Mouse (Mus musculus) kidney, postnatal 0 days (tissue): ENCODE measurements around the gene Lmna. TPM values are rescaled to one million over a fixed set of nuclear protein-coding genes. Genes with fewer than 3 reads are reported as not detected.

Experiments
- ATAC-seq: fragments of 200-750 bp; cut with Nextera tagmentation; replicated peaks from 2 replicates; pipeline ENCODE4 v1.8.0; 2017; ENCODE audit warnings: low read depth, moderate number of reproducible peaks, moderate TSS enrichment, moderate library complexity; ENCODE audit not compliant: low FRiP score
- DNase-seq: peaks from one replicate; pipeline ENCODE4 v3.0.0-alpha.2; 2016; ENCODE audit warnings: low spot score
- H3K27ac ChIP-seq: fragments of 300-500 bp; sonication (generic); 2 replicates; pipeline ENCODE4 v1.5.1; 2014; ENCODE audit warnings: mild to moderate bottlenecking
- H3K27me3 ChIP-seq: fragments of 300-500 bp; sonication (generic); 2 replicates; pipeline ENCODE4 v1.6.1; 2014; ENCODE audit warnings: low read length, mixed read lengths; ENCODE audit not compliant: insufficient read depth
- H3K36me3 ChIP-seq: fragments of 300-500 bp; sonication (generic); 2 replicates; pipeline ENCODE4 v1.6.1; 2014; ENCODE audit warnings: low read length, mixed read lengths; ENCODE audit not compliant: insufficient read depth
- H3K4me1 ChIP-seq: fragments of 300-500 bp; sonication (generic); replicated peaks from 2 replicates; pipeline ENCODE4 v1.6.1; 2014; ENCODE audit warnings: antibody characterized with exemption, low read length, mixed read lengths; ENCODE audit not compliant: insufficient read depth
- H3K4me2 ChIP-seq: fragments of 300-500 bp; sonication (generic); 2 replicates; pipeline ENCODE4 v1.6.1; 2014; ENCODE audit warnings: mild to moderate bottlenecking, low read length, moderate library complexity, mixed read lengths
- H3K4me3 ChIP-seq: fragments of 300-500 bp; sonication (generic); replicated peaks from 2 replicates; pipeline ENCODE4 v1.5.1; 2014; ENCODE audit warnings: low read depth, low read length
- H3K9ac ChIP-seq: fragments of 300-500 bp; sonication (generic); 2 replicates; pipeline ENCODE4 v1.6.1; 2014; ENCODE audit warnings: low read depth, low read length
- H3K9me3 ChIP-seq: fragments of 300-500 bp; sonication (generic); replicated peaks from 2 replicates; pipeline ENCODE4 v1.6.1; 2016; ENCODE audit warnings: low read length, inconsistent platforms, mixed read lengths
- CTCF ChIP-seq: IDR thresholded peaks from 2 replicates; pipeline ENCODE4 v1.5.1; 2016; ENCODE audit warnings: antibody characterized with exemption, low read depth, mild to moderate bottlenecking, moderate library complexity
- WGBS: fragments of 180-500 bp; shearing (Covaris S2); extraction: QIAGEN DNeasy Blood & Tissue Kit; methylation state at CpG from one replicate; pipeline ENCODE4 v1.1.7; 2014; 5-methylcytosine and 5-hydroxymethylcytosine counted together
- polyA plus RNA-seq: library from polyadenylated mRNA; unstranded; fragments of >200 nt; fragmentation: Nextera tagmentation; extraction: Ambion mirVana; gene quantifications from 2 replicates; pipeline ENCODE4 v1.2.1, GENCODE M21; 2015

Lmna gene
- polyA plus RNA-seq, 1 experiment from 2014 or later: 99.3 TPM

- ATAC-seq (no peak), DNase-seq (no peak)
- Histone ChIP-seq H3K4me3 (no peak overlapping the region), H3K9me3 (no peaks in the 10 kb centered on the region), H3K4me2 (no peak overlapping the region), H3K4me1 (no peaks in the 10 kb centered on the region), H3K9ac (no peak overlapping the region), H3K36me3 (no peaks in the 10 kb centered on the region), H3K27me3 (no peaks in the 10 kb centered on the region), H3K27ac (no peak overlapping the region)
- TF ChIP-seq CTCF: no peak
- 51% methylated on average over 20 of the region's 20 CpGs for WGBS
Measured at GRCm38 (mm10) chr3:88544955-88545591, 35.3 kb upstream of the Lmna start.

DNA sequence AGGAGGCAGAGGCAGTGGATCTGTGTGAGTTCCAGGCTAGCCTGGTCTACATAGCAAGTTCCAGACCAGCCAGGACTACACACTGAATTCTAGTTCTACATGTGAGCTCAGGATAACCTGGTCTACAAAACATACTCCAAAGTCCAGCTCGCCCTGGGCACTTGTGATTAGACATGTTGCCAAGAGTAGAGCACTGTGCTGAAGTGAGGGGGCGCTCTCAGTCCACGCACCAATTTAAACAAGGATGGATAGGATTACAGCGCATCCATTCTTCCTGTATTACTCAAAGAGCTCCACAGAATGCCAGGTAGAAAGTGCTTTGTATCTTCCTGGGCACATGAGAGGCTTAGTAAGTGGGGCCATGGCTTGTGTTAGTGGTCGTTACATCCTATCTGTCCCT is 34.8 kb upstream of the Lmna start:
- 26% methylated on average over 5 of the region's 5 CpGs for WGBS
- DNase-seq (peak; percentile 69), ATAC-seq (no peak)
- Histone ChIP-seq H3K9me3 (no peaks in the 10 kb centered on the region), H3K4me1 (no peaks in the 10 kb centered on the region), H3K27me3 (no peaks in the 10 kb centered on the region), H3K4me3 (no peak overlapping the region), H3K4me2 (no peak overlapping the region), H3K27ac (no peak overlapping the region), H3K36me3 (no peaks in the 10 kb centered on the region), H3K9ac (no peak overlapping the region)
- TF ChIP-seq CTCF: peak; percentile 76

- no peak for TF ChIP-seq CTCF
- no peak overlapping the region for H3K4me3 ChIP-seq
- 0 out of 2 replicates have a peak, but pooled peaks cover under 1% of the 10 kb centered on the region for H3K36me3 ChIP-seq
- H3K4me1 ChIP-seq: 0 out of 2 replicates have a peak, but pooled peaks cover under 1% of the 10 kb centered on the region
- no peaks in the 10 kb centered on the region for H3K27me3 ChIP-seq
- DNase-seq: no peak
- H3K9me3 ChIP-seq: no peaks in the 10 kb centered on the region
- H3K9ac ChIP-seq: no peak overlapping the region
- no peak overlapping the region for H3K4me2 ChIP-seq
- WGBS: 56% methylated on average over 5 of the region's 5 CpGs
- ATAC-seq: no peak
- H3K27ac ChIP-seq: no peak overlapping the region
Measured at GRCm38 (mm10) chr3:88543651-88544410, 34.1 kb upstream of the Lmna start.

DNA sequence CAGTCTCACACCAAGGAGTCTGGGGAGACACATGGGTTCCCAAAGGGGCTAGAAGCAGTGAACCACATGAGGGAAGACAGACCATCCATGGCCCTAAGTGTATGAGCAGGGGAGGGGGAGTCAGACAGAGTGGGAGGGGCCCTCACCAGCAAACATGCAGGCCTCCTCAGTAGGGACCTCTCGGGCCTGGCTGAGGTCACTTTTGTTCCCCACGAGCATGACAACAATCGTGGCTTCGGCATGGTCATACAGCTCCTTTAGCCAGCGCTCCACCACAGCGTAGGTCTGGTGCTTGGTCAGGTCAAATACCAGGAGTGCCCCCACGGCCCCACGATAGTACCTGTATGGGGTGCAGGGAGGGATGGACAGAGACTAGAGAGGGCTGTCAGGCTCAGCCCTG is 33.4 kb upstream of the Lmna start:
- 79% methylated on average over 8 of the region's 8 CpGs for WGBS
- Histone ChIP-seq H3K9me3 (no peaks in the 10 kb centered on the region), H3K27me3 (no peaks in the 10 kb centered on the region), H3K4me1 (0 out of 2 replicates have a peak, but pooled peaks cover 4% of the 10 kb centered on the region), H3K4me3 (no peak overlapping the region), H3K4me2 (no peak overlapping the region), H3K27ac (no peak overlapping the region), H3K36me3 (0 out of 2 replicates have a peak, but pooled peaks cover 7% of the 10 kb centered on the region), H3K9ac (no peak overlapping the region)
- DNase-seq: no peak
- no peak for TF ChIP-seq CTCF
- no peak for ATAC-seq

DNA sequence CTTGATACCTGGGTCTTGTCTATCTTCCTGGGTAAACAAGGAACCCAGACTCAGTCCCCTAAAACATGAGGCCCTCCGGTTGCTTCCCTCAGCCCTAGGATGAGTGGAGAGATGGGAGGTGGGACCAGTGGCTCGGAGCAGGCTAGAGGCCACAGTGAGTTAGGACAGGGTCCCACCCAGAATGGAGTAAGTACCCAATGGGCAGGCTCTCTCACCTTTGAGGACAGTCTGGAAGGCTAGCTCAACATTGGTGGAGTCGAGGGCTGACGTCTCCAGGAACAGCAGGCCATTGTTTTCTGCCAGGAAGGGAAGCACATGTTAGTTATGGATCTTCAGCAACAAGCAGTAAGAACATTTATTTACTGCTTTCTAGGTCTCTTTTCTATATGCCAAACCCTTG is 32.7 kb upstream of the Lmna start:
- H3K4me1 ChIP-seq: 0 out of 2 replicates have a peak, but pooled peaks cover 4% of the 10 kb centered on the region
- H3K4me3 ChIP-seq: no peak overlapping the region
- H3K36me3 ChIP-seq: peaks cover 10% of the 10 kb centered on the region; the same call in 1 of the 2 replicates
- no peak overlapping the region for H3K4me2 ChIP-seq
- no peaks in the 10 kb centered on the region for H3K27me3 ChIP-seq
- H3K9ac ChIP-seq: no peak overlapping the region
- DNase-seq: no peak
- no peak overlapping the region for H3K27ac ChIP-seq
- no peak for ATAC-seq
- H3K9me3 ChIP-seq: no peaks in the 10 kb centered on the region
- 67% methylated on average over 4 of the region's 4 CpGs for WGBS
- no peak for TF ChIP-seq CTCF

DNA sequence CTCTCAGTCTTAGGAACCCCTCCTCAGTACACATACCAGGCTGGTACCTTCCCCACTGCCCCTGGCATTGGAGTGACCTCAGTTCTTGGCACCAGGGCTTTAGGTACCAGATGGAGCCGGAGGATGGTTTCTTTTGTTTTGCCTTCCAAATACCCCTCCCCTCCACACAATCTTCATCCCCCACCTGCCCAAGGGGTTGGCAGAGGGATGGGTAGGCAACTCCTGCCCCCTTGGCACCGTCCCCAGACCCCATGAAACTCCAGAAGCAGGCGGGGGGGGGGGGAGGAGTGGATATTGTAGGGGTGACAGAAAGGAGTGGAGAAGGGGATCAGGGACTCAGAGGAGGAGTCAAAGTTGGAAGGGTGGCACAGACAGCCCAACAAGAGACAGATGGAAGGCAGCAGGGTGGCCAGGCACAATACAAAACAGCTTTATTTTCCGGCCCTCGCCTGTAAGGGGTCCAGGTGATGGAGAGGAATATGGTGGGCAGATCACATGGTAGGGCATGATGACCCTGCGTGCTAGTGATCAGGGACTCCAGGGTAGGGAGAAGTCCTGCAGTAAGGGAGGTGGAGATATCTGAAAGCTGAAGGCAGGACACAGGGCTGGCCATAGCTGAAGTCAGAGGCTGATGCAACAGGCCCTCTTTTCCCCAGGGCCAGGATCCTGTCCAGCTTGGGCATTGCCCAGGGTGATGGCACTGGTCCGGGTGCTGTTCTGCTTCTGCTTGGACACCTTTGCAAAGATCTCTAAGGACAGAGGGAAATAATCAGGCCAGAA is 32.1 kb upstream of the Lmna start:
- H3K9ac ChIP-seq: no peak overlapping the region
- no peak overlapping the region for H3K27ac ChIP-seq
- H3K36me3 ChIP-seq: peaks cover 17% of the 10 kb centered on the region; the same call in 1 of the 2 replicates
- no peaks in the 10 kb centered on the region for H3K9me3 ChIP-seq
- no peak for TF ChIP-seq CTCF
- 0 out of 2 replicates have a peak, but pooled peaks cover 9% of the 10 kb centered on the region for H3K4me1 ChIP-seq
- H3K27me3 ChIP-seq: no peaks in the 10 kb centered on the region
- WGBS: 68% methylated on average over 7 of the region's 7 CpGs
- ATAC-seq (no peak), DNase-seq (no peak)
- H3K4me2 ChIP-seq: no peak overlapping the region
- no peak overlapping the region for H3K4me3 ChIP-seq
